Mouse (Mus musculus) kidney, adult 2 months (tissue): Measurements from ENCODE around the gene Clec9a.

Experiments
- CTCF ChIP-seq: fragments of 200-500 bp; conservative IDR thresholded peaks from 2 replicates; pipeline ENCODE4 v1.5.1; 2011; ENCODE audit warnings: low read depth, mild to moderate bottlenecking, control low read depth, low read length, moderate library complexity, mixed read lengths; ENCODE audit not compliant: insufficient read depth, insufficient read length
- POLR2A ChIP-seq: fragments of 200-500 bp; IDR thresholded peaks from one replicate; pipeline ENCODE4 v1.6.1; 2011; ENCODE audit warnings: low read depth, low read length, control low read depth

DNA sequence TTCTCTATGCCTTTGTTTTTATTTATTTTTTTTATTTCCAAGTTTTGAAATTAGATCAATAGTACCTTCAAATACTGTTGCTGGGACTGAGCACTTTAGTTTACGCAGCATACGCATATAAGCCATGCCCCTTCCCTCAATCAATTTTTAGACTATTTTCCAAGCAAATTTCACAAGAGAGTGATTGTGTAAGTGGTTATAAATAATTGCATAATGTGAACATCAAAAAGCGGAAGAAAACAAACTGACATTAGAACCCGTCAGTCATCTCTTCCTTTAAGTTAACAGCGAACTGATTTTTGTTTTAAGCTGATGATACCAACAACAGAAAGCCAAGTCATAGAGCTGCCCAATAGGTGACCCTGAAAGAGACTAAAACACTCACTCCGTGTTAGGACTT is 62.7 kb downstream of the Clec9a start:
- TF ChIP-seq CTCF (no peak), POLR2A (no peak)
